Mouse (Mus musculus) lung, embryonic 14.5 days (tissue): ENCODE measurements around the gene Lbhd1. TPM values are rescaled to one million over a fixed set of nuclear protein-coding genes. Genes with fewer than 3 reads are reported as not detected.

ENCODE experiments used
- ATAC-seq: fragments of 200-750 bp; cut with Nextera tagmentation; 2 replicates; pipeline ENCODE4 v1.8.0; 2017; ENCODE audit warnings: mild to moderate bottlenecking, moderate TSS enrichment, moderate library complexity; ENCODE audit not compliant: insufficient read depth
- DNase-seq: peaks from one replicate; pipeline ENCODE4 v3.0.0-alpha.2; 2015
- H3K27ac ChIP-seq: fragments of 300-500 bp; sonication (generic); 2 replicates; pipeline ENCODE4 v1.5.1; 2014; ENCODE audit warnings: low read depth, mild to moderate bottlenecking, moderate library complexity
- H3K27me3 ChIP-seq: fragments of 300-500 bp; sonication (generic); 2 replicates; pipeline ENCODE4 v1.6.1; 2014; ENCODE audit warnings: low read length, control low read depth; ENCODE audit not compliant: insufficient read depth
- H3K36me3 ChIP-seq: fragments of 300-500 bp; sonication (generic); 2 replicates; pipeline ENCODE4 v1.6.1; 2014; ENCODE audit warnings: control low read depth; ENCODE audit not compliant: insufficient read depth
- H3K4me1 ChIP-seq: fragments of 300-500 bp; sonication (generic); 2 replicates; pipeline ENCODE4 v1.6.1; 2014; ENCODE audit warnings: antibody characterized with exemption, control low read depth; ENCODE audit not compliant: insufficient read depth
- H3K4me2 ChIP-seq: fragments of 300-500 bp; sonication (generic); 2 replicates; pipeline ENCODE4 v1.6.1; 2014; ENCODE audit warnings: mild to moderate bottlenecking
- H3K4me3 ChIP-seq: fragments of 300-500 bp; sonication (generic); 2 replicates; pipeline ENCODE4 v1.5.1; 2014; ENCODE audit warnings: low read depth, low read length
- H3K9ac ChIP-seq: fragments of 300-500 bp; sonication (generic); 2 replicates; pipeline ENCODE4 v1.6.1; 2014
- H3K9me3 ChIP-seq: fragments of 300-500 bp; sonication (generic); 2 replicates; pipeline ENCODE4 v1.6.1; 2016; ENCODE audit warnings: low read depth, low read length, control low read depth
- CTCF ChIP-seq: IDR thresholded peaks from 2 replicates; pipeline ENCODE4 v1.5.1; 2016; ENCODE audit warnings: antibody characterized with exemption, low read depth
- WGBS: fragments of 180-500 bp; shearing (Covaris S2); extraction: QIAGEN DNeasy Blood & Tissue Kit; methylation state at CpG from one replicate; pipeline ENCODE4 v1.1.7; 2014; 5-methylcytosine and 5-hydroxymethylcytosine counted together
- microRNA-seq: library from miRNA; unstranded; fragments of <30 nt; microRNA quantifications from one replicate; pipeline ENCODE4, GENCODE M21; 2016; ENCODE audit warnings: borderline number of aligned reads
- polyA plus RNA-seq: library from polyadenylated mRNA; unstranded; fragments of >200 nt; fragmentation: Nextera tagmentation; extraction: Ambion mirVana; gene quantifications from 2 replicates; pipeline ENCODE4 v1.2.1, GENCODE M21; 2014

Lbhd1 gene
- polyA plus RNA-seq, 1 experiment from 2014 or later = 72.1 TPM

DNA sequence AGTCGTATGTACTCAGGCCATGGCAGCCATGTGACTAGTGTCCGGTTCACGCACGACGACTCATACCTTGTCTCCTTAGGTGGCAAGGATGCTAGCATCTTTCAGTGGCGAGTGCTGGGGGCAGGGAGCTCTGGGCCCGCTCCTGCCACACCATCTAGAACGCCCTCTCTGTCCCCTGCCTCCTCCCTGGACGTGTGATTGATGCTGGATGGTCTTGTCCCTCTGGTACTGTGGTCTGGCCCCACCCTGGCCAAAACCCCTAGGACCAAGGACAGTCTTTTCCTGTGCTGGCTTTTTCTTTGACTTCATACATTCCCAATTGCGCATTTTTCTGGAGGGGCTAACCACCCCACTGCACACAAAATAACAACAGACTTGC lies 57.6 kb downstream of the Lbhd1 start:
- Histone ChIP-seq H3K9me3 (no peaks in the 10 kb centered on the region), H3K4me3 (peak overlapping the region; percentile 96), H3K36me3 (peaks cover 62% of the 10 kb centered on the region), H3K4me1 (peaks cover 15% of the 10 kb centered on the region), H3K27ac (peak overlapping the region; percentile 82), H3K27me3 (no peaks in the 10 kb centered on the region), H3K4me2 (peak overlapping the region; percentile 82), H3K9ac (peak overlapping the region; percentile 58)
- DNase-seq (no peak), ATAC-seq (peak; percentile 34; the same call in 1 of the 2 replicates)
- 34% methylated on average over 10 of the region's 10 CpGs for WGBS
- TF ChIP-seq CTCF = no peak

DNA sequence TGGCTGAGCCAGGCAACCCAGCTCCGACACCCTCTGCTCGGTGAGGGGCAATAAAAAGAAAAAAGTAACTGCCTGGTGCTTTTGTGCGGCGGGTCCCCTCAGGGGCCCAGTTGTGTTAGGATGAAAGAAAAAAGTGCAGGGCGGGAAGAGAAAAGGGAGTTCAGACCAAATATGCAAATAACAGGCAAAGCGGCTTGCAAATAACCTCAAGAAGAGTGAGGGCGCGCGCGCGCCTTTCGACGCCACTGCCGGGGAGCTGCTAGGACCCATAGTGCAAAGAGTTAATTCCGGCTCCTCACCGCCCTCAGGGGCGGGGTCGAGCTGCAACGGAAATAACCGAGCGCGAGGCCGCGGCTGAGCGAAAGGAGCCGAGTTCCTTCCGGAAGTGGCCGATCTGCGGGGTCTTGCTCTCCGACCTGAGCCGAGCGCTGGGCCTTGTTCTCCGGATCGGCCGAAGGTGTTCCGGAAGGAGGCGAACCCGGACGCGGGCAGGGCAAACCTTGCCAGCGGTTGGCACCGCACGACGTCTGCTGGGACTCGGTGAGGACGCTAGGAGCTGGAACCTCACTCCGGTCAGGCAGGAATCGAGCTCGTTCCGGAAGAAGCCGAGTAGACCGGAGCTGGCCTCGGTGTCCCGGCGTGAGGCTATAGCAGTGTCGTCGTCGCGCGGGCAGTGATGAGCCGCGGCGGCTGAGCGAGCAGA lies 58.1 kb downstream of the Lbhd1 start, which contains the start of gene Mta2:
Mta2 (plus strand) TSS at position 361 of the 703 bp plus-strand sequence.
- peaks cover 62% of the 10 kb centered on the region for H3K36me3 ChIP-seq

More for the DNA sequence above, 58.1 kb downstream of the Lbhd1 start, which contains the start of gene Mta2:
- DNase-seq = peak; percentile 99
- Histone ChIP-seq H3K9me3 (no peaks in the 10 kb centered on the region), H3K27ac (peak within 1 kb of the TSS; percentile 99), H3K9ac (peak within 1 kb of the TSS; percentile 99), H3K4me2 (peak within 1 kb of the TSS; percentile 82), H3K27me3 (no peaks in the 10 kb centered on the region), H3K4me1 (peaks cover 15% of the 10 kb centered on the region), H3K4me3 (peak within 1 kb of the TSS; percentile 96)
- ATAC-seq = peak; percentile 95
- 0 out of 2 replicates have a peak, but pooled peaks have one; percentile 14 for TF ChIP-seq CTCF
- WGBS = under 1% methylated on average over 64 of the region's 64 CpGs

Small RNA genes lying within 50 kb of the gene (microRNA-seq; reads per million reads assigned to microRNA genes)
- not detected for gene Mir5136

Other genes with a start within 250 kb of the Lbhd1 start
- 0.05 and 0.08 TPM in 2 replicates for gene Chrm1, start 219.9 kb upstream of the Lbhd1 start, polyA plus RNA-seq
- 85.0 and 89.1 TPM in 2 replicates for gene Slc3a2, start 160.4 kb upstream of the Lbhd1 start, polyA plus RNA-seq
- 83.4 and 88.0 TPM in 2 replicates for gene Wdr74, start 147.9 kb upstream of the Lbhd1 start, polyA plus RNA-seq
- gene 1700092M07Rik, start 143.0 kb upstream of the Lbhd1 start, polyA plus RNA-seq = 1.2 and 2.3 TPM in 2 replicates
- gene Stx5a, start 142.3 kb upstream of the Lbhd1 start, polyA plus RNA-seq = 122 and 126 TPM in 2 replicates
- 195 and 197 TPM in 2 replicates for gene Nxf1, start 126.7 kb upstream of the Lbhd1 start, polyA plus RNA-seq
- 166 and 207 TPM in 2 replicates for gene Tmem223, start 112.7 kb upstream of the Lbhd1 start, polyA plus RNA-seq
- 67.7 and 72.3 TPM in 2 replicates for gene Tmem179b, start 109.3 kb upstream of the Lbhd1 start, polyA plus RNA-seq
- gene Taf6l, start 97.3 kb upstream of the Lbhd1 start, polyA plus RNA-seq = 21.5 and 24.7 TPM in 2 replicates
- gene Polr2g, start 85.2 kb upstream of the Lbhd1 start, polyA plus RNA-seq = 162 and 163 TPM in 2 replicates
- gene Zbtb3, start 81.2 kb upstream of the Lbhd1 start, polyA plus RNA-seq = 6.1 and 6.6 TPM in 2 replicates
- 53.7 and 55.7 TPM in 2 replicates for gene Ttc9c, start 64.4 kb upstream of the Lbhd1 start, polyA plus RNA-seq
- 7.9 and 8.3 TPM in 2 replicates for gene Hnrnpul2, start 63.7 kb upstream of the Lbhd1 start, polyA plus RNA-seq
- not detected in 2 replicates for gene AC129217.1, start 54.0 kb upstream of the Lbhd1 start, polyA plus RNA-seq
- gene Bscl2, start 46.3 kb upstream of the Lbhd1 start, polyA plus RNA-seq = 38.4 and 42.5 TPM in 2 replicates
- 1.2 and 2.1 TPM in 2 replicates for gene Gng3, start 44.5 kb upstream of the Lbhd1 start, polyA plus RNA-seq
- 0.83 and 0.96 TPM in 2 replicates for gene Lrrn4cl, start 33.0 kb upstream of the Lbhd1 start, polyA plus RNA-seq
- gene Ubxn1, start 12.2 kb upstream of the Lbhd1 start, polyA plus RNA-seq = 149 and 152 TPM in 2 replicates
- gene Uqcc3, start 2.8 kb upstream of the Lbhd1 start, polyA plus RNA-seq = 51.9 and 53.9 TPM in 2 replicates
- not detected in 2 replicates for gene Gm49403, start 198 bp downstream of the Lbhd1 start, polyA plus RNA-seq
- 92.0 and 93.3 TPM in 2 replicates for gene 1810009A15Rik, start 5.1 kb downstream of the Lbhd1 start, polyA plus RNA-seq
- gene Gm49416, start 5.2 kb downstream of the Lbhd1 start, polyA plus RNA-seq = 0.37 TPM in 1 of 2 replicates, not detected in the other
- gene Ints5, start 9.3 kb downstream of the Lbhd1 start, polyA plus RNA-seq = 43.1 and 46.5 TPM in 2 replicates
- 112 and 121 TPM in 2 replicates for gene Ganab, start 14.3 kb downstream of the Lbhd1 start, polyA plus RNA-seq
- gene B3gat3, start 36.6 kb downstream of the Lbhd1 start, polyA plus RNA-seq = 34.5 and 37.8 TPM in 2 replicates
- gene Rom1, start 45.6 kb downstream of the Lbhd1 start, polyA plus RNA-seq = 0.73 and 1.3 TPM in 2 replicates
- gene Eml3, start 45.8 kb downstream of the Lbhd1 start, polyA plus RNA-seq = 19.0 and 19.5 TPM in 2 replicates
- gene Mta2, start 58.1 kb downstream of the Lbhd1 start, polyA plus RNA-seq = 44.0 and 52.1 TPM in 2 replicates
- gene Tut1, start 70.1 kb downstream of the Lbhd1 start, polyA plus RNA-seq = 27.4 and 28.4 TPM in 2 replicates
- 480 and 516 TPM in 2 replicates for gene Eef1g, start 83.3 kb downstream of the Lbhd1 start, polyA plus RNA-seq
- 14.9 and 15.8 TPM in 2 replicates for gene Ahnak, start 105.6 kb downstream of the Lbhd1 start, polyA plus RNA-seq
- not detected in 2 replicates for gene Scgb1a1, start 204.2 kb downstream of the Lbhd1 start, polyA plus RNA-seq